Mouse (Mus musculus): Measurements from ENCODE around the gene Drd4.

GRCm38 (mm10) chr7:141317619-141318132 lies 25.9 kb downstream of the Drd4 start:
- no peak for TF ChIP-seq CTCF (IDR thresholded peaks at IDR 0.05; ENCODE audit: low read depth, low read length)
- no peak for TF ChIP-seq POLR2A (IDR thresholded peaks at IDR 0.05; ENCODE audit: borderline replicate concordance, low read depth, low read length)

All from bone marrow macrophage, adult 2 months (primary cell).